Mouse (Mus musculus) hindbrain, embryonic 12.5 days (tissue): ENCODE data around the gene Gm3542. TPM values are rescaled to one million over a fixed set of nuclear protein-coding genes. Genes with fewer than 3 reads are reported as not detected.
"Not testable (repeated sequence)": the region's sequence is repeated elsewhere in the genome, so short reads cannot be mapped to it uniquely, and the experiment has no call there.

Experiments
- ATAC-seq: fragments of 200-750 bp; cut with Nextera tagmentation; 2 replicates; pipeline ENCODE4 v1.8.0; 2017; ENCODE audit warnings: moderate TSS enrichment; ENCODE audit not compliant: low FRiP score
- H3K27ac ChIP-seq: fragments of 300-500 bp; sonication (generic); 2 replicates; pipeline ENCODE4 v1.5.1; 2016; ENCODE audit warnings: mild to moderate bottlenecking
- H3K27me3 ChIP-seq: fragments of 300-500 bp; sonication (generic); 2 replicates; pipeline ENCODE4 v1.6.1; 2016; ENCODE audit warnings: mild to moderate bottlenecking
- H3K36me3 ChIP-seq: fragments of 300-500 bp; sonication (generic); 2 replicates; pipeline ENCODE4 v1.6.1; 2016; ENCODE audit warnings: mild to moderate bottlenecking
- H3K4me1 ChIP-seq: fragments of 300-500 bp; sonication (generic); 2 replicates; pipeline ENCODE4 v1.6.1; 2016
- H3K4me2 ChIP-seq: fragments of 300-500 bp; sonication (generic); replicated peaks from 2 replicates; pipeline ENCODE4 v1.6.1; 2016; ENCODE audit warnings: mild to moderate bottlenecking
- H3K4me3 ChIP-seq: fragments of 300-500 bp; sonication (generic); 2 replicates; pipeline ENCODE4 v1.5.1; 2016; ENCODE audit warnings: mild to moderate bottlenecking
- H3K9ac ChIP-seq: fragments of 300-500 bp; sonication (generic); 2 replicates; pipeline ENCODE4 v1.6.1; 2016; ENCODE audit warnings: mild to moderate bottlenecking, moderate library complexity
- H3K9me3 ChIP-seq: fragments of 300-500 bp; sonication (generic); replicated peaks from 2 replicates; pipeline ENCODE4 v1.6.1; 2016; ENCODE audit warnings: mild to moderate bottlenecking
- WGBS: fragments of 180-500 bp; shearing (Covaris S2); methylation state at CpG from one replicate; pipeline ENCODE4 v1.1.7; 2016; 5-methylcytosine and 5-hydroxymethylcytosine counted together
- polyA plus RNA-seq: library from polyadenylated mRNA; unstranded; fragments of >200 nt; fragmentation: Nextera tagmentation; extraction: Ambion mirVana; gene quantifications from 2 replicates; pipeline ENCODE4 v1.2.1, GENCODE M21; 2016

The Gm3542 gene
- polyA plus RNA-seq: not detected in 2 replicates

- H3K27me3 ChIP-seq, H3K27ac ChIP-seq, ATAC-seq, H3K9ac ChIP-seq, H3K4me2 ChIP-seq, H3K4me3 ChIP-seq, H3K4me1 ChIP-seq, H3K9me3 ChIP-seq, H3K36me3 ChIP-seq: not testable (repeated sequence)
- WGBS: no CpG with 5 or more reads among the region's 2 CpGs
Observed at GRCm38 (mm10) chr14:5334828-5335227, at the start of gene Gm3542. Gene Gm3542 (minus strand): TSS chr14:5334928.

Other genes starting within 250 kb of the Gm3542 start
- gene Gm8279, start 203.4 kb downstream of the Gm3542 start, polyA plus RNA-seq: not detected in 2 replicates
- not detected in 2 replicates for gene Gm3317, start 170.4 kb downstream of the Gm3542 start, polyA plus RNA-seq
- gene Gm8271, start 149.1 kb downstream of the Gm3542 start, polyA plus RNA-seq: not detected in 2 replicates
- gene Gm3526, start 74.3 kb downstream of the Gm3542 start, polyA plus RNA-seq: not detected in 2 replicates
- gene Gm3500, start 54.1 kb upstream of the Gm3542 start, polyA plus RNA-seq: not detected in 2 replicates
- gene Gm3194, start 120.5 kb upstream of the Gm3542 start, polyA plus RNA-seq: 1.8 TPM in 2 replicates
- gene Gm8246, start 142.9 kb upstream of the Gm3542 start, polyA plus RNA-seq: not detected in 2 replicates
- gene Gm3187, start 149.3 kb upstream of the Gm3542 start, polyA plus RNA-seq: not detected in 2 replicates
- gene Gm3488, start 166.7 kb upstream of the Gm3542 start, polyA plus RNA-seq: 3.7 and 4.4 TPM in 2 replicates
- not detected in 2 replicates for gene Gm3532, start 203.6 kb upstream of the Gm3542 start, polyA plus RNA-seq